In the genomic region with DNA sequence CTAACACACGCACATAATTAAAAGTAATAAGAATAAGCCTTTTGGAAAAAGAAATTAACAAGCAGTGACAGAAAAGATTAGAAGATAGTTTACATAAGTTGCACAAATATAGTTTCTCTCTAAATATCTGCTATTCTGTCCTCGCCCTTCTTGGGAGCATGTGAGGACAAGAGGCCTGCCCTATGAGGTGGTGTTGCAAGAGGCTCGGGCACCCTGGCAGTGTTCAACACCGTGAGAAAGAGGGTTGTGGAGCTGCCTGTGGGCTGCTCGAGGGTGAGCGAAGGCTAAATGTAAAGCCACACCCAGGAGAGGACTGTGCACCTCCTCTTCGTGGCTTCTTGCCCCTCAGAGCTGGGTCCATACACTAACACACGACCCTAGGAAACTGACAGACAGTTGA, we compare ENCODE assay signal across 15 mouse cellular contexts.
"Had no signal": no experiment of that assay in that cellular context is flagged by ENCODE, and none has a peak within 500 bp of the region (broad histone marks: within the 10 kb centered on the region; RNA-seq: fewer than 3 reads in every experiment).

No protein-coding gene starts in this region.

- ATAC-seq: intestine, postnatal 0 days; liver, embryonic 12.5 days had no signal

- H3K9me3 ChIP-seq: limb, embryonic 13.5 days; liver, embryonic 12.5 days; midbrain, embryonic 10.5 days; neural tube, embryonic 15.5 days had no signal

- DNase-seq: kidney, adult 8-10 months; kidney, postnatal 25 days; layer of hippocampus, adult 9-11 months; layer of hippocampus, postnatal 36 days; left cerebral cortex, postnatal 4 days; midbrain, embryonic 14.5 days; right cerebral cortex, adult 18-20 months; thymus, adult 18-20 months; thymus, postnatal 14 days had no signal

- H3K27me3 ChIP-seq: limb, embryonic 13.5 days; liver, embryonic 12.5 days; neural tube, embryonic 15.5 days had no signal

- H3K27ac ChIP-seq: limb, embryonic 13.5 days; liver, embryonic 12.5 days; midbrain, embryonic 10.5 days; neural tube, embryonic 15.5 days had no signal

- H3K9ac ChIP-seq: limb, embryonic 13.5 days; liver, embryonic 12.5 days; neural tube, embryonic 15.5 days had no signal

- H3K4me2 ChIP-seq: limb, embryonic 13.5 days; liver, embryonic 12.5 days; neural tube, embryonic 15.5 days had no signal

- H3K4me1 ChIP-seq: limb, embryonic 13.5 days; liver, embryonic 12.5 days; neural tube, embryonic 15.5 days had no signal

- H3K36me3 ChIP-seq: limb, embryonic 13.5 days; liver, embryonic 12.5 days; midbrain, embryonic 10.5 days; neural tube, embryonic 15.5 days had no signal

- H3K4me3 ChIP-seq: limb, embryonic 13.5 days; liver, embryonic 12.5 days; midbrain, embryonic 10.5 days; myocyte; neural tube, embryonic 15.5 days had no signal
